7 mouse cellular contexts compared by ENCODE assay signal in the genomic region with DNA sequence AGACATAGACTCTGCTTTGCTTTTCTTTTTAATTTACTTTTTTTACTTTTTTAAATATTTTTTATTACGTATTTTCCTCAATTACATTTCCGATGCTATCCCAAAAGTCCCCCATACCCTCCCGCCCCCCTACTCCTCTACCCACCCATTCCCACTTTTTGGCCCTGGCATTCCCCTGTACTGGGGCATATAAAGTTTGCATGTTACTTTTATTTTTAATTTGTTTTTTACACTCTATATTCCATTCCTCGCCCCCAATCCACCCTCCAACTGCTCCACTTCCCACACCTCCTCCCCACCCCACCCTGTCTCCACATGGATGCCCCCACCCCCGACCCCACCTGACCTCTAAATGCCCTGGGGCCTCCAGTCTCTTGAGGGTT.
A peak's percentile ranks its signal among the peaks of the same experiment; 100 is the strongest.
DNase-seq lines count a peak whose midpoint lies in the region; ATAC-seq and TF ChIP-seq lines count a peak whose summit lies in the region.
"Not testable (repeated sequence)": the region's sequence is repeated elsewhere in the genome, so short reads cannot be mapped to it uniquely, and the experiment has no call there.

No protein-coding gene starts in this region.

- 79% methylated on average over 5 of the region's 5 CpGs for WGBS in embryonic facial prominence, embryonic 11.5 days
- 49% methylated on average over 5 of the region's 5 CpGs for WGBS in forebrain, embryonic 12.5 days
- 26% methylated on average over 5 of the region's 5 CpGs for WGBS in forebrain, embryonic 15.5 days
- WGBS in heart, embryonic 13.5 days = 80% methylated on average over 5 of the region's 5 CpGs
- 89% methylated on average over 5 of the region's 5 CpGs for WGBS in heart, postnatal 0 days
- 51% methylated on average over 5 of the region's 5 CpGs for WGBS in hindbrain, embryonic 15.5 days
- WGBS in midbrain, embryonic 12.5 days = 60% methylated on average over 5 of the region's 5 CpGs

- H3K36me3 ChIP-seq in embryonic facial prominence, embryonic 11.5 days (replicated peaks; ENCODE audit: control insufficient read depth, insufficient read depth, low read depth, low read length); forebrain, embryonic 12.5 days (replicated peaks); forebrain, embryonic 15.5 days; heart, embryonic 13.5 days; heart, postnatal 0 days (replicated peaks; ENCODE audit: control insufficient read depth, insufficient read depth, low read length); hindbrain, embryonic 15.5 days; midbrain, embryonic 12.5 days: not testable (repeated sequence)

- not testable (repeated sequence) for DNase-seq in embryonic facial prominence, embryonic 11.5 days (ENCODE audit: low spot score); heart, postnatal 0 days (ENCODE audit: low spot score)

- not testable (repeated sequence) for H3K4me1 ChIP-seq in embryonic facial prominence, embryonic 11.5 days (ENCODE audit: control insufficient read depth, insufficient read depth, low read length); forebrain, embryonic 12.5 days; forebrain, embryonic 15.5 days; heart, postnatal 0 days (ENCODE audit: control insufficient read depth, insufficient read depth); hindbrain, embryonic 15.5 days (replicated peaks); midbrain, embryonic 12.5 days
- peaks cover 15% of the 10 kb centered on the region for H3K4me1 ChIP-seq in heart, embryonic 13.5 days

- TF ChIP-seq CTCF in heart, postnatal 0 days (IDR thresholded peaks at IDR 0.05; ENCODE audit: low read depth) = not testable (repeated sequence)

- not testable (repeated sequence) for TF ChIP-seq EP300 in heart, postnatal 0 days (IDR thresholded peaks at IDR 0.05; ENCODE audit: low read depth)

- not testable (repeated sequence) for H3K4me2 ChIP-seq in embryonic facial prominence, embryonic 11.5 days (ENCODE audit: low read depth, low read length); forebrain, embryonic 12.5 days; forebrain, embryonic 15.5 days (replicated peaks); heart, embryonic 13.5 days; heart, postnatal 0 days (ENCODE audit: low read depth, low read length); hindbrain, embryonic 15.5 days; midbrain, embryonic 12.5 days (replicated peaks)

- 0 out of 2 replicates have a peak, but pooled peaks have one; percentile 29 for ATAC-seq in embryonic facial prominence, embryonic 11.5 days (replicated peaks; ENCODE audit: insufficient number of reproducible peaks, low FRiP score, low TSS enrichment, low read depth)
- ATAC-seq in forebrain, embryonic 12.5 days (ENCODE audit: low FRiP score) = peak; percentile 58; the same call in 1 of the 2 replicates
- ATAC-seq in forebrain, embryonic 15.5 days (replicated peaks) = 0 out of 2 replicates have a peak, but pooled peaks have one; percentile 26
- ATAC-seq in heart, embryonic 13.5 days (ENCODE audit: extremely low read depth, insufficient number of reproducible peaks, low FRiP score, low TSS enrichment); heart, postnatal 0 days (ENCODE audit: insufficient read depth, low read depth): not testable (repeated sequence)
- 0 out of 2 replicates have a peak, but pooled peaks have one; percentile 45 for ATAC-seq in hindbrain, embryonic 15.5 days (ENCODE audit: low FRiP score, low read depth)
- peak; percentile 56; the same call in 1 of the 2 replicates for ATAC-seq in midbrain, embryonic 12.5 days (ENCODE audit: low FRiP score, low read depth)

- H3K9ac ChIP-seq in embryonic facial prominence, embryonic 11.5 days (replicated peaks; ENCODE audit: low read length); forebrain, embryonic 12.5 days; forebrain, embryonic 15.5 days (replicated peaks); heart, embryonic 13.5 days; heart, postnatal 0 days (replicated peaks; ENCODE audit: low read depth, low read length); hindbrain, embryonic 15.5 days; midbrain, embryonic 12.5 days (replicated peaks): not testable (repeated sequence)

- H3K27ac ChIP-seq in embryonic facial prominence, embryonic 11.5 days (replicated peaks; ENCODE audit: low read depth, low read length); forebrain, embryonic 12.5 days; forebrain, embryonic 15.5 days (replicated peaks); hindbrain, embryonic 15.5 days (replicated peaks); midbrain, embryonic 12.5 days (replicated peaks): not testable (repeated sequence)
- H3K27ac ChIP-seq in heart, embryonic 13.5 days (replicated peaks) = peak overlapping the region; percentile 83
- H3K27ac ChIP-seq in heart, postnatal 0 days (ENCODE audit: low read depth) = peak overlapping the region; percentile 69; the same call in 1 of the 2 replicates

- H3K27me3 ChIP-seq in embryonic facial prominence, embryonic 11.5 days (ENCODE audit: control insufficient read depth, insufficient read depth, low read length); forebrain, embryonic 12.5 days; forebrain, embryonic 15.5 days; heart, embryonic 13.5 days (replicated peaks); heart, postnatal 0 days (ENCODE audit: control insufficient read depth, insufficient read depth, low read length); hindbrain, embryonic 15.5 days; midbrain, embryonic 12.5 days: not testable (repeated sequence)

- H3K9me3 ChIP-seq in embryonic facial prominence, embryonic 11.5 days (replicated peaks; ENCODE audit: control insufficient read depth, low read length); forebrain, embryonic 12.5 days; forebrain, embryonic 15.5 days; heart, embryonic 13.5 days; heart, postnatal 0 days (replicated peaks; ENCODE audit: control insufficient read depth, low read length); hindbrain, embryonic 15.5 days; midbrain, embryonic 12.5 days: not testable (repeated sequence)

- not testable (repeated sequence) for H3K4me3 ChIP-seq in embryonic facial prominence, embryonic 11.5 days (ENCODE audit: low read depth, low read length); forebrain, embryonic 12.5 days (replicated peaks); forebrain, embryonic 15.5 days; heart, embryonic 13.5 days; heart, postnatal 0 days (ENCODE audit: low read depth, low read length); hindbrain, embryonic 15.5 days; midbrain, embryonic 12.5 days
